In the genomic region with DNA sequence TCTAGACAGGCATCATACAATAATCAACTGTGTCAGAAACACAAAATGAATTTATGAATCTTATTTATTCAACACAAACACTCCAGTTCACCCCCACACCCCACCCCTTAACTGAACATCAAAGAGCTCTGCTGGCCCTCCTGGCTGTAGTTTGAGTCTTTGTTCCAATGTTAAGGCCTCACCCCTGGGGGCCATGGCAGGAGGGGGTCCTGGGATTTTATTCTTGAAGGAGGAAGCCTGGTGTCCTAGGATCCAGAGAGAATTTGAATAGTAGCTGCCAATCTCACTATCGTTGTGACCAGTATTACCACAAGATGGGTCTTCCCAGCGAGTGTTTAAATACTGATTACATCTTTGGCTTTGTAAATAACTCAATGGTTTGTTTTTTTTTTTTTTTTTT, we compare ENCODE assay signal across 18 mouse cellular contexts.
DNase-seq lines count a peak whose midpoint lies in the region; ATAC-seq lines count a peak whose summit lies in the region.
"Had no signal": no experiment of that assay in that cellular context is flagged by ENCODE, and none has a peak within 500 bp of the region (broad histone marks: within the 10 kb centered on the region; RNA-seq: fewer than 3 reads in every experiment).

No protein-coding gene starts in this region.

- no peaks in the 10 kb centered on the region for H3K9me3 ChIP-seq in neural tube, embryonic 13.5 days
- no peaks in the 10 kb centered on the region for H3K9me3 ChIP-seq in forebrain, embryonic 16.5 days (ENCODE audit: control insufficient read depth, low read length)
- H3K9me3 ChIP-seq in midbrain, embryonic 11.5 days (ENCODE audit: control insufficient read depth, low read length) = no peaks in the 10 kb centered on the region
- H3K9me3 ChIP-seq: limb, embryonic 13.5 days; lung, embryonic 15.5 days; stomach, embryonic 15.5 days had no signal

- no peak overlapping the region for H3K4me3 ChIP-seq in neural tube, embryonic 13.5 days
- no peak overlapping the region for H3K4me3 ChIP-seq in forebrain, embryonic 16.5 days (replicated peaks; ENCODE audit: low read length)
- no peak overlapping the region for H3K4me3 ChIP-seq in midbrain, embryonic 11.5 days (ENCODE audit: low read depth, low read length)
- H3K4me3 ChIP-seq: limb, embryonic 13.5 days; liver, embryonic 13.5 days; lung, embryonic 15.5 days; stomach, embryonic 15.5 days had no signal

- peaks cover 57% of the 10 kb centered on the region for H3K4me1 ChIP-seq in neural tube, embryonic 13.5 days (replicated peaks)
- H3K4me1 ChIP-seq in forebrain, embryonic 16.5 days (replicated peaks; ENCODE audit: control insufficient read depth, insufficient read depth, low read length) = peaks cover 47% of the 10 kb centered on the region
- peaks cover 31% of the 10 kb centered on the region for H3K4me1 ChIP-seq in midbrain, embryonic 11.5 days (ENCODE audit: control insufficient read depth, insufficient read depth, low read length)
- H3K4me1 ChIP-seq: liver, embryonic 13.5 days; lung, embryonic 15.5 days; stomach, embryonic 15.5 days had no signal

- H3K27ac ChIP-seq in neural tube, embryonic 13.5 days (replicated peaks) = peak overlapping the region; percentile 86
- peak overlapping the region; percentile 79 for H3K27ac ChIP-seq in forebrain, embryonic 16.5 days (ENCODE audit: low read length)
- H3K27ac ChIP-seq in midbrain, embryonic 11.5 days (ENCODE audit: low read depth, low read length) = peak overlapping the region; percentile 48; the same call in 1 of the 2 replicates
- H3K27ac ChIP-seq: limb, embryonic 13.5 days; liver, embryonic 13.5 days; lung, embryonic 15.5 days; stomach, embryonic 15.5 days had no signal

- no peaks in the 10 kb centered on the region for H3K27me3 ChIP-seq in neural tube, embryonic 13.5 days
- no peaks in the 10 kb centered on the region for H3K27me3 ChIP-seq in forebrain, embryonic 16.5 days (replicated peaks; ENCODE audit: control insufficient read depth, insufficient read depth, low read length)
- H3K27me3 ChIP-seq in midbrain, embryonic 11.5 days (ENCODE audit: control insufficient read depth, insufficient read depth, low read length) = no peaks in the 10 kb centered on the region
- H3K27me3 ChIP-seq: liver, embryonic 13.5 days; lung, embryonic 15.5 days; stomach, embryonic 15.5 days had no signal

- DNase-seq in neural tube, embryonic 10.5 days (ENCODE audit: extremely low spot score, low spot score) = no peak
- DNase-seq in midbrain, embryonic 11.5 days (ENCODE audit: low spot score, missing footprints) = peak; percentile 90
- no peak for DNase-seq in kidney, adult 11 months
- no peak for DNase-seq in retina, postnatal 1 day
- DNase-seq in heart, postnatal 4 days = no peak
- DNase-seq: adrenal gland, postnatal 10 days; gastrocnemius, postnatal 10 days; heart, adult 18-20 months; heart, postnatal 36 days; liver, embryonic 13.5 days; thymus, adult 18-20 months; thymus, postnatal 4 days had no signal

- no peak overlapping the region for H3K9ac ChIP-seq in neural tube, embryonic 13.5 days
- H3K9ac ChIP-seq in forebrain, embryonic 16.5 days (replicated peaks; ENCODE audit: low read depth, low read length) = no peak overlapping the region
- H3K9ac ChIP-seq in midbrain, embryonic 11.5 days (ENCODE audit: low read length) = no peak overlapping the region
- H3K9ac ChIP-seq: liver, embryonic 13.5 days; lung, embryonic 15.5 days; stomach, embryonic 15.5 days had no signal

- ATAC-seq in neural tube, embryonic 13.5 days (ENCODE audit: low read depth) = no peak
- no peak for ATAC-seq in forebrain, embryonic 16.5 days
- peak; percentile 14; the same call in 1 of the 2 replicates for ATAC-seq in midbrain, embryonic 11.5 days (ENCODE audit: low FRiP score)
- ATAC-seq: intestine, postnatal 0 days had no signal

- 8% methylated on average over 2 of the region's 2 CpGs for WGBS in neural tube, embryonic 13.5 days
- 4% methylated on average over 2 of the region's 2 CpGs for WGBS in forebrain, embryonic 16.5 days
- 0% methylated on average over 2 of the region's 2 CpGs for WGBS in midbrain, embryonic 11.5 days

- H3K4me2 ChIP-seq in neural tube, embryonic 13.5 days = no peak overlapping the region
- no peak overlapping the region for H3K4me2 ChIP-seq in forebrain, embryonic 16.5 days (ENCODE audit: low read length)
- H3K4me2 ChIP-seq in midbrain, embryonic 11.5 days = no peak overlapping the region
- H3K4me2 ChIP-seq: liver, embryonic 13.5 days; lung, embryonic 15.5 days; stomach, embryonic 15.5 days had no signal

- H3K36me3 ChIP-seq in neural tube, embryonic 13.5 days = no peaks in the 10 kb centered on the region
- H3K36me3 ChIP-seq in forebrain, embryonic 16.5 days (ENCODE audit: control insufficient read depth, insufficient read depth) = no peaks in the 10 kb centered on the region
- H3K36me3 ChIP-seq in midbrain, embryonic 11.5 days (ENCODE audit: control insufficient read depth, insufficient read depth, low read length) = no peaks in the 10 kb centered on the region
- H3K36me3 ChIP-seq: limb, embryonic 13.5 days; liver, embryonic 13.5 days; lung, embryonic 15.5 days; stomach, embryonic 15.5 days had no signal
